Mouse (Mus musculus): ENCODE measurements around the gene Pcsk2. TPM values are rescaled to one million over a fixed set of nuclear protein-coding genes. Genes with fewer than 3 reads are reported as not detected.

Gene Pcsk2
- polyA plus RNA-seq, 1 experiment, result 0.25 TPM

DNA sequence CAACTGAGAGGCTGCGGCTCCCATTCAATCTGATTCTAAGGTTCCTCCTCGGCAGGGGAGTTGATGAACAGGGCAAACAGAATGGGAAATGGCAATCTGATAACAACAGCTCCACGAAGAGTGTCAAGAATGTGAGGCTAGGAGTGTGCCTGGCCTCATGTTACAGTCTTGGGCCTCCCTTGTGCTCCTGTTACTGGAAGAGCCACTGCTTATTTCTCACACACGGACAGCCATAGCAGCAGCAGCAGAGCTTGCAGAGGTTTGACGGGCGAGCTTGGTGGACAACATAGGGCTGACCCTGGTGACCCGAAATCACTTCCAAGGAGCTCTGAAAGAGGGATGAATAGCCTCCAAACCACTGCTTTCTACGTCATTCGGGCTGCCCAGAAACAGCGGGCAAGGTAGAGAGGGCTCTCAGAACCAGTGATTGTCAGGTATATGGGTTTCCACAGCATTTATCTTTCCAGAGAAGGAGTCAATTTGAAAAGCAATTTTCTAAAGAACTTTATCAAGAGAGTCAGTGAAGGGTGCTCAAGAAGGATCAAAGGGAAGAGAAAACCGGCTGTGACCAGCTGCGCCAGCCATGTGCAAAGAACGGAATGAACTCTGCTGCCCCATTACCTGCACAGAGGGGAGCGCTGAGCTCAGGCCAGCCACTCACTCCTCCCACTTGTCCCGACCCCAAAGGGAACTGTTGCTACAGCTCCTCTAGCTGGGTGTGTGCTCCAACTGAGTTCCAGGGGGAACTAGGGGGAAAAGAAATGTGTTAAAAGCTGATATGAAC, 260.4 kb downstream of the Pcsk2 start:
- peak; percentile 41 for DNase-seq
- H3K4me3 ChIP-seq (replicated peaks; ENCODE audit: extremely low read depth, low read depth, low read length), result no peak overlapping the region
- WGBS, result 61% methylated on average over 15 of the region's 15 CpGs
- no peaks in the 10 kb centered on the region; the same call in 1 of the 2 replicates for H3K4me1 ChIP-seq (ENCODE audit: control insufficient read depth, insufficient read depth, low read length)
- TF ChIP-seq CTCF (IDR thresholded peaks at IDR 0.05; ENCODE audit: insufficient read depth, low read length) (no peak), POLR2A (IDR thresholded peaks at IDR 0.05; ENCODE audit: borderline replicate concordance, extremely low read depth, low read depth, low read length) (no peak)

DNA sequence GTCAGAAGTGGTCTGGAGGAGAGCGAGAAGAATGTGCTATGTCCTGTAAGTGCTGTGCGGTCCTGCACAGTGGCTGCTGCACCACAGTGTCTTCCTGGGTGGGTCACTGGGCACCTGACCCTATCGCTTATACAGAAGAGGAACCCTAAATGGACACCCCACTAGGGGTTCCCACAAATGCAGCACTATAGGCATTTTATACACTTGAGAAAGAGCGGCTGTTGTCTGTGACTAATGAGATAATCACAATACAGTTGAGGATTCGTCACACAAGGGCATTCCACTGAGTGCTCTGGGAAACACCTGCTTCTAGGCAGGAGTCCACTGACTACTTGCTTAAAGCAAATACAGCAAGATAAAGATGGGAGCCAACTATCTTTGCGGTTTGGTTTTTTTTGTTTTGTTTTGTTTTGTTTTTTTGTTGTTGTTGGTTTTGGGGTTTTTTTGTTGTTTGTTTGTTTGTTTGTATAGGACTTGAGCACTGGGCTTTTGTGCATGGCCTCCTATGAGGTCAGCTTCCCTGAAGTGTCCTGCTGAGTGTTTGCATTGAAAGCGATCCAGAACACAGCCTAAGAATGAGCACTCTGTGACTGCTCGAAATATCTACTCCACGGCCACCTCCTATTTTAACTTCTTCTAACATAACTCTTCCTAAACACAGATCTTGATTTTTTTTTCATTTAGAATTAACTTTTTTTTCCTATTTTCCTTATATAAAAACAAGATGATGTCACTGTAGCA, 261.1 kb downstream of the Pcsk2 start:
- WGBS, result 64% methylated on average over 9 of the region's 9 CpGs
- Histone ChIP-seq H3K4me1 (ENCODE audit: control insufficient read depth, insufficient read depth, low read length) (no peaks in the 10 kb centered on the region; the same call in 1 of the 2 replicates), H3K4me3 (replicated peaks; ENCODE audit: extremely low read depth, low read depth, low read length) (no peak overlapping the region)
- TF ChIP-seq CTCF (IDR thresholded peaks at IDR 0.05; ENCODE audit: insufficient read depth, low read length), result no peak
- TF ChIP-seq POLR2A (IDR thresholded peaks at IDR 0.05; ENCODE audit: borderline replicate concordance, extremely low read depth, low read depth, low read length), result no peak
- peak; percentile 47 for DNase-seq

DNA sequence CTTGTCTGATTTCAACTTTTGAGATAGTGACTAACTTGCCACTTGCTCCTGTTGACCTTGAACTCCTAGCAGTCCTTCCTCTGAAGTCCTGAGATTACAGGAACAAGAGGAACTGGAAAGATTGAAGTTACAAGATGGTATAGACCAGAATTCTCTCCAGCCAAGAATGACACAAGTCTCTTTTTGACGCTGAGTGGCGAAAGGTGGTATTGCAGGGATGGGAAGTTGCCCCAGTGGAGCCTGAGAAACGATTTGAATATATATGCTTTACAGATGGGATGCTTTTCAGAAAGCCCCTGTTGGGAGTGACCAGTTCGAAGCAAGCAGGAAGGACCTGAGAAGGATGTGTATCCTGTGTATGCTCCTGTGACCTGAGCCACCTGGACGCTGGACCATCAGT, 262.8 kb downstream of the Pcsk2 start:
- Histone ChIP-seq H3K4me3 (replicated peaks; ENCODE audit: extremely low read depth, low read depth, low read length) (no peak overlapping the region), H3K4me1 (ENCODE audit: control insufficient read depth, insufficient read depth, low read length) (no peaks in the 10 kb centered on the region; the same call in 1 of the 2 replicates)
- WGBS, result 53% methylated on average over 5 of the region's 5 CpGs
- no peak for DNase-seq
- TF ChIP-seq CTCF (IDR thresholded peaks at IDR 0.05; ENCODE audit: insufficient read depth, low read length) (no peak), POLR2A (IDR thresholded peaks at IDR 0.05; ENCODE audit: borderline replicate concordance, extremely low read depth, low read depth, low read length) (no peak)

- no peak for DNase-seq
- no peaks in the 10 kb centered on the region; the same call in 1 of the 2 replicates for H3K4me1 ChIP-seq (ENCODE audit: control insufficient read depth, insufficient read depth, low read length)
- TF ChIP-seq CTCF (IDR thresholded peaks at IDR 0.05; ENCODE audit: insufficient read depth, low read length) (no peak), POLR2A (IDR thresholded peaks at IDR 0.05; ENCODE audit: borderline replicate concordance, extremely low read depth, low read depth, low read length) (no peak)
- H3K4me3 ChIP-seq (replicated peaks; ENCODE audit: extremely low read depth, low read depth, low read length), result no peak overlapping the region
- 69% methylated on average over 4 of the region's 4 CpGs for WGBS
Observed at GRCm38 (mm10) chr2:143812262-143812661, 266.3 kb downstream of the Pcsk2 start.

GRCm38 (mm10) chr2:143813461-143813860, 267.5 kb downstream of the Pcsk2 start:
- WGBS, result 81% methylated on average over 11 of the region's 11 CpGs
- no peaks in the 10 kb centered on the region for H3K4me1 ChIP-seq (ENCODE audit: control insufficient read depth, insufficient read depth, low read length)

GRCm38 (mm10) chr2:143831645-143832044, 285.7 kb downstream of the Pcsk2 start:
- TF ChIP-seq CTCF (IDR thresholded peaks at IDR 0.05; ENCODE audit: insufficient read depth, low read length), result no peak
- TF ChIP-seq POLR2A (IDR thresholded peaks at IDR 0.05; ENCODE audit: borderline replicate concordance, extremely low read depth, low read depth, low read length), result no peak
- Histone ChIP-seq H3K4me3 (replicated peaks; ENCODE audit: extremely low read depth, low read depth, low read length) (no peak overlapping the region), H3K4me1 (ENCODE audit: control insufficient read depth, insufficient read depth, low read length) (no peaks in the 10 kb centered on the region)
- WGBS, result 60% methylated on average over 17 of the region's 17 CpGs
- DNase-seq, result no peak

More at GRCm38 (mm10) chr2:143813461-143813860, 267.5 kb downstream of the Pcsk2 start:
- DNase-seq, result no peak
- TF ChIP-seq POLR2A (IDR thresholded peaks at IDR 0.05; ENCODE audit: borderline replicate concordance, extremely low read depth, low read depth, low read length), result no peak
- TF ChIP-seq CTCF (IDR thresholded peaks at IDR 0.05; ENCODE audit: insufficient read depth, low read length), result no peak
- H3K4me3 ChIP-seq (replicated peaks; ENCODE audit: extremely low read depth, low read depth, low read length), result no peak overlapping the region

GRCm38 (mm10) chr2:143832721-143833120, 286.8 kb downstream of the Pcsk2 start:
- no peak for TF ChIP-seq CTCF (IDR thresholded peaks at IDR 0.05; ENCODE audit: insufficient read depth, low read length)
- TF ChIP-seq POLR2A (IDR thresholded peaks at IDR 0.05; ENCODE audit: borderline replicate concordance, extremely low read depth, low read depth, low read length), result no peak
- WGBS, result 76% methylated on average over 5 of the region's 5 CpGs
- Histone ChIP-seq H3K4me1 (ENCODE audit: control insufficient read depth, insufficient read depth, low read length) (no peaks in the 10 kb centered on the region), H3K4me3 (replicated peaks; ENCODE audit: extremely low read depth, low read depth, low read length) (no peak overlapping the region)
- no peak for DNase-seq

GRCm38 (mm10) chr2:143834082-143834481, 288.1 kb downstream of the Pcsk2 start:
- Histone ChIP-seq H3K4me3 (replicated peaks; ENCODE audit: extremely low read depth, low read depth, low read length) (no peak overlapping the region), H3K4me1 (ENCODE audit: control insufficient read depth, insufficient read depth, low read length) (peaks cover 4% of the 10 kb centered on the region; the same call in 1 of the 2 replicates)
- no peak for DNase-seq
- no peak for TF ChIP-seq CTCF (IDR thresholded peaks at IDR 0.05; ENCODE audit: insufficient read depth, low read length)
- TF ChIP-seq POLR2A (IDR thresholded peaks at IDR 0.05; ENCODE audit: borderline replicate concordance, extremely low read depth, low read depth, low read length), result no peak
- WGBS, result 35% methylated on average over 6 of the region's 6 CpGs

DNA sequence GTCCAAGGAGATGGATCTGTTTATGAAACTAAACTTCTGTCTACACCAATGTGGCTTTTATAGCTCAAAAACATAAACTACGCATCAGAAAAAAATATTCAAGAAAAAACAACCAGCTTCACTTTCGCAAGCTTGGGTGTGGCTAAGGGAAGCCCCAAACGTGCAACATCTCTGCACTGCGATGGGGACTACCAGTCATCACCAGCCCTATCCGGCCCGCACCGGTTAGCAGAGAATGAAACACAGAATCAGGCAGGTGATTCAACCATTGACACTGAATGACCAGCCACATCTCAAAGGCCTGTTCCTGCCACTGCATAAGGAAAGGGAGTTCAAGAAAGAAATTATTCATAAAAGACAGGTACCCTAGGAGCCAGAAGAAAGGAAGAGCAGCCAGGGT, 289.9 kb downstream of the Pcsk2 start:
- TF ChIP-seq POLR2A (IDR thresholded peaks at IDR 0.05; ENCODE audit: borderline replicate concordance, extremely low read depth, low read depth, low read length), result no peak
- no peak for DNase-seq
- 74% methylated on average over 7 of the region's 7 CpGs for whole genome bisulfite sequencing
- Histone ChIP-seq H3K4me1 (ENCODE audit: control insufficient read depth, insufficient read depth, low read length) (peaks cover 4% of the 10 kb centered on the region; the same call in 1 of the 2 replicates), H3K4me3 (replicated peaks; ENCODE audit: extremely low read depth, low read depth, low read length) (no peak overlapping the region)

Measured in lung, adult 2 months (tissue).